Mouse (Mus musculus): ENCODE data around the gene Cfap74.

GRCm38 (mm10) chr4:155426272-155426671, 17.3 kb downstream of the Cfap74 start:
- TF ChIP-seq CTCF (IDR thresholded peaks at IDR 0.05; ENCODE audit: insufficient read depth, low read depth, low read length), result no peak
- no peak for TF ChIP-seq POLR2A (IDR thresholded peaks at IDR 0.05; ENCODE audit: insufficient read depth, low read depth, low read length)

All from olfactory bulb, adult 2 months (tissue).